Mouse (Mus musculus) ES-E14 (cell line): ENCODE measurements at regions not wholly inside any gene's neighbourhood (a gene's known extent, or its start where the extent isn't known, plus 50 kb on each side); places are given as distances from the start of the nearest gene placed in this dataset.
"Not testable (repeated sequence)": the region's sequence is repeated elsewhere in the genome, so short reads cannot be mapped to it uniquely, and the experiment has no call there.

Experiments used
- DNase-seq: peaks from one replicate; pipeline ENCODE4 v3.0.0-alpha.2; 2013; ENCODE audit warnings: low read depth, low spot score
- H3K27ac ChIP-seq: 2 replicates; pipeline ENCODE4 v1.5.1; 2012; ENCODE audit warnings: low read depth, mild to moderate bottlenecking, low read length, moderate library complexity, mixed read lengths; ENCODE audit not compliant: poor library complexity, insufficient read depth, severe bottlenecking
- H3K36me3 ChIP-seq: 2 replicates; pipeline ENCODE4 v1.6.1; 2012; ENCODE audit warnings: mild to moderate bottlenecking, low read length, moderate library complexity, mixed read lengths; ENCODE audit not compliant: control insufficient read depth, poor library complexity, insufficient read depth, severe bottlenecking
- H3K4me1 ChIP-seq, 2 experiments: fragments of 150-350 bp in 1 of 2; sonication (generic) in 1 of 2; 2 replicates each; pipeline ENCODE4 v1.6.1; 2012; ENCODE audit warnings: low read length in 2 of 2, mild to moderate bottlenecking in 1 of 2, mixed read lengths in 1 of 2; ENCODE audit not compliant: control insufficient read depth in 2 of 2, insufficient read depth in 2 of 2, poor library complexity in 1 of 2
- H3K4me3 ChIP-seq, 2 experiments: fragments of 150-350 bp in 1 of 2; sonication (generic) in 1 of 2; 2 replicates each; pipeline ENCODE4 v1.5.1; 2012; ENCODE audit warnings: low read length in 2 of 2, low read depth in 1 of 2, mild to moderate bottlenecking in 1 of 2, mixed read lengths in 1 of 2; ENCODE audit not compliant: insufficient read depth in 1 of 2, poor library complexity in 1 of 2, severe bottlenecking in 1 of 2
- H3K9ac ChIP-seq: 2 replicates; pipeline ENCODE4 v1.6.1; 2012; ENCODE audit warnings: low read depth, mild to moderate bottlenecking, low read length, mixed read lengths; ENCODE audit not compliant: poor library complexity, insufficient read depth, severe bottlenecking
- H3K9me3 ChIP-seq: fragments of 150-350 bp; sonication (generic); 2 replicates; pipeline ENCODE4 v1.6.1; 2012; ENCODE audit warnings: low read depth, mild to moderate bottlenecking, low read length; ENCODE audit not compliant: control insufficient read depth, insufficient read depth
- CHD2 ChIP-seq: IDR thresholded peaks from 2 replicates; pipeline ENCODE4 v1.6.1; 2014; ENCODE audit warnings: mild to moderate bottlenecking, low read depth, low read length, inconsistent platforms
- HCFC1 ChIP-seq: IDR thresholded peaks from 2 replicates; pipeline ENCODE4 v1.6.1; 2012; ENCODE audit warnings: low read length, inconsistent platforms, borderline replicate concordance; ENCODE audit not compliant: insufficient read depth
- MAFK ChIP-seq: IDR thresholded peaks from 2 replicates; pipeline ENCODE4 v1.6.1; 2014; ENCODE audit warnings: mild to moderate bottlenecking, low read depth, low read length, inconsistent platforms; ENCODE audit not compliant: insufficient read depth
- ZC3H11A ChIP-seq: IDR thresholded peaks from 2 replicates; pipeline ENCODE4 v1.6.1; 2012; ENCODE audit warnings: low read depth, mild to moderate bottlenecking, inconsistent platforms, low read length, borderline replicate concordance
- ZNF384 ChIP-seq: IDR thresholded peaks from 2 replicates; pipeline ENCODE4 v1.6.1; 2012; ENCODE audit warnings: low read depth, low read length, inconsistent platforms
- in situ Hi-C, 2 experiments: fragments of 600-800 bp; cut with MboI; formaldehyde crosslinking; loops; one replicate each; pipeline ENCODE4 v1.15.1; 2025; ENCODE audit warnings: low sequenced_read_pairs in 2 of 2, inconsistent platforms in 1 of 2; ENCODE audit not compliant: unreplicated experiment in 2 of 2

GRCm38 (mm10) chr12:71714606-71715005 is 116.3 kb upstream of the Daam1 start:
- DNase-seq: no peak
- peaks cover 0 to 6% of the 10 kb centered on the region in 2 experiments; a peak in 1 of 4 replicates for H3K4me1 ChIP-seq
- in situ Hi-C loops: loop anchor here in 1 of 2 experiments (25.0 kb wide), 1 partner anchor 502 kb away; no protein-coding TSS in a partner anchor
- no peak overlapping the region for H3K9ac ChIP-seq
- H3K27ac ChIP-seq: no peak overlapping the region
- H3K9me3 ChIP-seq: no peaks in the 10 kb centered on the region
- no peak overlapping the region for H3K4me3 ChIP-seq
- TF ChIP-seq MAFK: no peak
- no peak for TF ChIP-seq ZC3H11A
- no peak for TF ChIP-seq ZNF384
- no peaks in the 10 kb centered on the region for H3K36me3 ChIP-seq

GRCm38 (mm10) chr12:71718412-71718811 is 112.5 kb upstream of the Daam1 start:
- not testable (repeated sequence) for H3K9ac ChIP-seq, H3K9me3 ChIP-seq, DNase-seq, H3K27ac ChIP-seq, H3K4me3 ChIP-seq, H3K36me3 ChIP-seq, H3K4me1 ChIP-seq
- in situ Hi-C loops: loop anchor here in 1 of 2 experiments (25.0 kb wide), 1 partner anchor 506 kb away; no protein-coding TSS in a partner anchor

GRCm38 (mm10) chr12:71718911-71719310 is 112.0 kb upstream of the Daam1 start:
- no peak for DNase-seq
- no peak overlapping the region for H3K27ac ChIP-seq

GRCm38 (mm10) chr12:71725140-71725539 is 105.7 kb upstream of the Daam1 start:
- no peaks in the 10 kb centered on the region for H3K4me1 ChIP-seq
- TF ChIP-seq MAFK (no peak), ZC3H11A (no peak), CHD2 (no peak), ZNF384 (no peak), HCFC1 (no peak)
- H3K4me3 ChIP-seq: no peak overlapping the region
- H3K27ac ChIP-seq: no peak overlapping the region
- in situ Hi-C loops: no loop called here
- no peaks in the 10 kb centered on the region for H3K36me3 ChIP-seq
- DNase-seq: no peak
- H3K9me3 ChIP-seq: no peaks in the 10 kb centered on the region
- no peak overlapping the region for H3K9ac ChIP-seq

More at GRCm38 (mm10) chr12:71718911-71719310, 112.0 kb upstream of the Daam1 start:
- Histone ChIP-seq H3K9me3 (no peaks in the 10 kb centered on the region), H3K36me3 (no peaks in the 10 kb centered on the region), H3K4me3 (no peak overlapping the region), H3K9ac (no peak overlapping the region), H3K4me1 (peaks cover 0 to 6% of the 10 kb centered on the region in 2 experiments; a peak in 1 of 4 replicates)
- TF ChIP-seq CHD2: no peak
- no peak for TF ChIP-seq ZC3H11A
- in situ Hi-C loops: loop anchor here in 1 of 2 experiments (25.0 kb wide), 1 partner anchor 507 kb away; no protein-coding TSS in a partner anchor

GRCm38 (mm10) chr12:71725713-71726336 is 105.1 kb upstream of the Daam1 start:
- Histone ChIP-seq H3K4me3 (no peak overlapping the region), H3K4me1 (no peaks in the 10 kb centered on the region), H3K36me3 (no peaks in the 10 kb centered on the region), H3K9ac (no peak overlapping the region), H3K27ac (no peak overlapping the region), H3K9me3 (no peaks in the 10 kb centered on the region)
- in situ Hi-C loops: no loop called here
- no peak for DNase-seq
- no peak for TF ChIP-seq HCFC1
- TF ChIP-seq CHD2: no peak
- no peak for TF ChIP-seq MAFK
- TF ChIP-seq ZNF384: no peak
- TF ChIP-seq ZC3H11A: no peak
